Mouse (Mus musculus): ENCODE results near the gene Adam19. TPM values are rescaled to one million over a fixed set of nuclear protein-coding genes. Genes with fewer than 3 reads are reported as not detected.

Adam19 gene
- polyA plus RNA-seq, 1 experiment from 2014 or later: 6.5 TPM

DNA sequence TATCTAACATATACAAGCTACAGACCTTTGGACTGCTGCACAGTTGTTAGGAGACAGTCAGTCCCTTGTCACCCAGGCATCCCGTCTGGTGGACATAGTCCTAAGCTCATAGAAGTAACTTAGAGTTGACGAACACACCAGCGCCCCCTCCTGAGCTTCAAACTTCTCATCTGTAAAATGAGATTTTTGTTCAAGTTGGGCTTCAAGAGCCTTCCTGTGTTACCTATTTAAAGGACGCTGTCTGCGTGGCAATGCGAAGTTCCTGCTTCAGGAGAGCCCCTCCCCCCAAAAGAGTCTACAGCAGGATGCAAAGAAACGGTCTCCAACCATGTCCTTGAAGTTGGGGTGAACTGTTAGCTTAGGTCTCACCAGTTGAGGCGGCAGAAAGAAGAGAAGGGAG lies 15.0 kb downstream of the Adam19 start:
- peaks cover 16% of the 10 kb centered on the region for H3K4me1 ChIP-seq (replicated peaks; ENCODE audit: insufficient read depth, low read length)
- no peak overlapping the region for H3K27ac ChIP-seq
- no peak overlapping the region for H3K4me2 ChIP-seq (ENCODE audit: low read length)
- TF ChIP-seq CTCF (IDR thresholded peaks at IDR 0.05; ENCODE audit: low read depth): no peak
- H3K9ac ChIP-seq (ENCODE audit: low read depth, low read length): no peak overlapping the region
- no peak for ATAC-seq (replicated peaks; ENCODE audit: low FRiP score, low read depth)
- H3K4me3 ChIP-seq (replicated peaks; ENCODE audit: low read depth, low read length): no peak overlapping the region
- no peaks in the 10 kb centered on the region for H3K27me3 ChIP-seq (ENCODE audit: insufficient read depth, low read length)
- no peaks in the 10 kb centered on the region for H3K36me3 ChIP-seq (ENCODE audit: insufficient read depth, low read length)
- WGBS: 75% methylated on average over 8 of the region's 8 CpGs
- no peak for DNase-seq (ENCODE audit: low spot score)
- no peaks in the 10 kb centered on the region for H3K9me3 ChIP-seq (replicated peaks; ENCODE audit: low read length)

GRCm38 (mm10) chr11:46072466-46073060 lies 16.8 kb downstream of the Adam19 start:
- 58% methylated on average over 8 of the region's 8 CpGs for WGBS
- peaks cover 16% of the 10 kb centered on the region for H3K4me1 ChIP-seq (replicated peaks; ENCODE audit: insufficient read depth, low read length)
- H3K9ac ChIP-seq (ENCODE audit: low read depth, low read length): no peak overlapping the region
- H3K36me3 ChIP-seq (ENCODE audit: insufficient read depth, low read length): no peaks in the 10 kb centered on the region
- ATAC-seq (replicated peaks; ENCODE audit: low FRiP score, low read depth) (no peak), DNase-seq (ENCODE audit: low spot score) (no peak)
- peak overlapping the region; percentile 48; the same call in 1 of the 2 replicates for H3K27ac ChIP-seq
- no peak overlapping the region for H3K4me2 ChIP-seq (ENCODE audit: low read length)
- no peaks in the 10 kb centered on the region for H3K27me3 ChIP-seq (ENCODE audit: insufficient read depth, low read length)
- no peaks in the 10 kb centered on the region for H3K9me3 ChIP-seq (replicated peaks; ENCODE audit: low read length)
- H3K4me3 ChIP-seq (replicated peaks; ENCODE audit: low read depth, low read length): no peak overlapping the region
- TF ChIP-seq CTCF (IDR thresholded peaks at IDR 0.05; ENCODE audit: low read depth): no peak

GRCm38 (mm10) chr11:46073061-46073849 lies 17.5 kb downstream of the Adam19 start:
- Histone ChIP-seq H3K4me2 (ENCODE audit: low read length) (no peak overlapping the region), H3K9me3 (replicated peaks; ENCODE audit: low read length) (no peaks in the 10 kb centered on the region), H3K36me3 (ENCODE audit: insufficient read depth, low read length) (no peaks in the 10 kb centered on the region), H3K27me3 (ENCODE audit: insufficient read depth, low read length) (no peaks in the 10 kb centered on the region), H3K9ac (ENCODE audit: low read depth, low read length) (no peak overlapping the region), H3K4me1 (replicated peaks; ENCODE audit: insufficient read depth, low read length) (peaks cover 16% of the 10 kb centered on the region), H3K27ac (peak overlapping the region; percentile 48; the same call in 1 of the 2 replicates), H3K4me3 (replicated peaks; ENCODE audit: low read depth, low read length) (no peak overlapping the region)
- DNase-seq (ENCODE audit: low spot score) (peak; percentile 85), ATAC-seq (replicated peaks; ENCODE audit: low FRiP score, low read depth) (no peak)
- TF ChIP-seq CTCF (IDR thresholded peaks at IDR 0.05; ENCODE audit: low read depth): no peak
- WGBS: 30% methylated on average over 15 of the region's 15 CpGs

DNA sequence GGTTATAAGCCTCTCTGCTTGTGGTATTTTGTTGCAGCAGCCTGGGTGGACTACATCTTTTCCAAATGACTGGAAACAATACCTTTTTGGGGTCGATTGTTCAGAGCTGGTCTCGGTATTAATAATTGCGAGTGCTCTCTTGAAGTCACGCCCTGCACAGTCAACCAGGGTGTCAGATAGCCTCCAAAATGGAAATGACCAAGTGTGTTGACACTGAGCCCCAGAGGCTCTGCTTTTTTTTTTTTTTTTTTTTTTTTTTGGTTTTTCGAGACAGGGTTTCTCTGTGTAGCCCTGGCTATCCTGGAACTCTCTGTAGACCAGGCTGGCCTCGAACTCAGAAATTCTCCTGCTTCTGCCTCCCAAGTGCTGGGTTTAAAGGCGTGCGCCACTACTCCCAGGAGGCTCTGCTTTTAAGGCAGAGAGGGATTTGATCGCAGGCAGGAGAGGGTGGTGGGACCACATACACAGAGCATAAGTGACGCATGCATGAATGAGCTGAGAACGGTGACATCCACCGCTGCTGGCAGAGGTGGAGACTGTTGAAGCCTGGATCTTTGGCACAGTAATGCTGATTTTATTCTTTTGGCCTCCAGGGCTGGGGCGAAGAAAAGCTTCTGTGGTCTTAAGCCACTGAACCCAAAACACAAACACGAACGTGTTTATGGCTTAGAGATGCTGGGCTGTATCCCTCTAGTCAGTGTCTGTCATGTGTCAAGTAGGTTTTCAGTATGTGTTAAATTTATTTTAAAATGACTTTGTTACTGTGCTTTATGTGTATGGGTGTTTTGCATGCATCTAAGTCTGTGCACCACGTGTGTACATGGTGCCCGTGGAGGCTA lies 18.3 kb downstream of the Adam19 start:
- Histone ChIP-seq H3K9ac (ENCODE audit: low read depth, low read length) (no peak overlapping the region), H3K4me3 (replicated peaks; ENCODE audit: low read depth, low read length) (no peak overlapping the region), H3K27ac (no peak overlapping the region; the same call in 1 of the 2 replicates), H3K36me3 (ENCODE audit: insufficient read depth, low read length) (no peaks in the 10 kb centered on the region), H3K4me1 (replicated peaks; ENCODE audit: insufficient read depth, low read length) (peaks cover 11% of the 10 kb centered on the region), H3K27me3 (ENCODE audit: insufficient read depth, low read length) (no peaks in the 10 kb centered on the region), H3K9me3 (replicated peaks; ENCODE audit: low read length) (no peaks in the 10 kb centered on the region), H3K4me2 (ENCODE audit: low read length) (no peak overlapping the region)
- DNase-seq (ENCODE audit: low spot score) (no peak), ATAC-seq (replicated peaks; ENCODE audit: low FRiP score, low read depth) (no peak)
- WGBS: 78% methylated on average over 16 of the region's 17 CpGs
- no peak for TF ChIP-seq CTCF (IDR thresholded peaks at IDR 0.05; ENCODE audit: low read depth)

GRCm38 (mm10) chr11:46075507-46075906 lies 19.7 kb downstream of the Adam19 start:
- ATAC-seq (replicated peaks; ENCODE audit: low FRiP score, low read depth) (no peak), DNase-seq (ENCODE audit: low spot score) (no peak)
- no peaks in the 10 kb centered on the region for H3K27me3 ChIP-seq (ENCODE audit: insufficient read depth, low read length)
- H3K27ac ChIP-seq: no peak overlapping the region
- no peak overlapping the region for H3K4me2 ChIP-seq (ENCODE audit: low read length)
- no peaks in the 10 kb centered on the region for H3K9me3 ChIP-seq (replicated peaks; ENCODE audit: low read length)
- TF ChIP-seq CTCF (IDR thresholded peaks at IDR 0.05; ENCODE audit: low read depth): no peak
- 86% methylated on average over 3 of the region's 3 CpGs for WGBS
- no peak overlapping the region for H3K9ac ChIP-seq (ENCODE audit: low read depth, low read length)
- no peaks in the 10 kb centered on the region for H3K36me3 ChIP-seq (ENCODE audit: insufficient read depth, low read length)
- 0 out of 2 replicates have a peak, but pooled peaks cover 5% of the 10 kb centered on the region for H3K4me1 ChIP-seq (replicated peaks; ENCODE audit: insufficient read depth, low read length)
- H3K4me3 ChIP-seq (replicated peaks; ENCODE audit: low read depth, low read length): no peak overlapping the region
